Mouse (Mus musculus) c-Kit-positive CD71-positive TER-119-negative erythroid progenitor cells, embryonic 14.5 days (primary cell): ENCODE measurements around the gene Atpif1.
"Not testable (repeated sequence)": the region's sequence is repeated elsewhere in the genome, so short reads cannot be mapped to it uniquely, and the experiment has no call there.

Experiments
- DNase-seq: peaks from one replicate; pipeline ENCODE4 v3.0.0-alpha.2; 2013; ENCODE audit warnings: low read depth

The Atpif1 gene

DNA sequence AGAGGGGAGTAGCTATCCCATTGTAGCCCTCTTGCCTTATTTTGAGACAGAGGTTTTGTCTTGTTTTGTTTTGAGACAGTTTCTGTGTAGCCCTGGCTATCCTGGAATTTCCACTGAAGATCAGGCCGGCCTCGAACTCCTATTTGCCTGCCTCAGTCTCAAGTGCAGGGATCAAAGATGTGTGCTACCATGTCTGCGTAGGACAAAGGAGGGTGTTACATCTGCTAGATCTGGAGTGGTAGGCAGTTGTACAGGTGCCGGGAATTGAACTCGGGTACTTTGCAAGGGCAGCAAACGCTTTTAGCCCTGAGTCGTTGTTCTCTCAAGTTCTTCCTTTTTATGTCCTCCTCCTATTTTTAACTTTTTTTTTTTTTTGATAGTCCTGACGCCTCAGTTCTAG, 42.4 kb downstream of the Atpif1 start:
- no peak for DNase-seq

- no peak for DNase-seq
Measured at GRCm38 (mm10) chr4:132490273-132491010, 43.0 kb downstream of the Atpif1 start.

- DNase-seq: no peak
Measured at GRCm38 (mm10) chr4:132488976-132489375, 44.5 kb downstream of the Atpif1 start.

DNA sequence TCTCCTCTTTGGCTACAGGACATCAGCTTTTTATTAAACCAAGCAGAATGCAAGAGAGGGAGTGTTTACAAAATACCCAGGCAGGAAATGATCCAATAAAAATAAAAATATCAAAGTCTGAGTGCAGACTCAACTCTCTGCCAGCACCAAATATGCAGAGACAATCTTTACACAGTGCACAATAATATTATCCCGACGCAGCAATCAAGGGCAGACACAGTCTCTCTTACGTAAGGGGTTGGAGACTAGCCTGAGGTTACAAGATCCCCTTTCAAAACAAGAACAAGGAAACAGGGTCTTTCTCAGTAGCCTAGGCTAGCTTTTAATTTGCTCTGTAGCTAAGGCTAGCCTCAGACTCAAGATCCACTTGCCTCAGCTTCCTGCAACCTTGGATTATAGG, 44.9 kb downstream of the Atpif1 start:
- no peak for DNase-seq

DNA sequence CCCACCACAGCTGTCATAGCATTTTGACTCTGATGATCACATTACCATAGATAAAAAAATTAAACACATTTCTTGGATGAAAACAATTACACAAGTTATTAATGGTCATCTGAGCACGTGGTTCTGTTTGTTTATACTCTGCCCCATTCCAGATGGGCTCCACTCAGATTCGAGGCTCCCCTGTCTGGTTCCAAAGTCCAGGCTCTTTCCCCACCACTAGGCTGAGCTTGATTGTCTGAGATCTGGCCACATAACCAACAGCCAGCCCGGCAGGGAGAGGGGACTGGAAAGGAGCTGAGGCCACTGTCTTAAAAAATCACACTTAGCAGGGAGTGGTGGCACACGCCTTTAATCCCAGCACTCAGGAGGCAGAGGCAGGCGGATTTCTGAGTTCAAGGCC, 48.6 kb downstream of the Atpif1 start:
- no peak for DNase-seq

GRCm38 (mm10) chr4:132484231-132484630, 49.2 kb downstream of the Atpif1 start:
- DNase-seq: no peak

DNA sequence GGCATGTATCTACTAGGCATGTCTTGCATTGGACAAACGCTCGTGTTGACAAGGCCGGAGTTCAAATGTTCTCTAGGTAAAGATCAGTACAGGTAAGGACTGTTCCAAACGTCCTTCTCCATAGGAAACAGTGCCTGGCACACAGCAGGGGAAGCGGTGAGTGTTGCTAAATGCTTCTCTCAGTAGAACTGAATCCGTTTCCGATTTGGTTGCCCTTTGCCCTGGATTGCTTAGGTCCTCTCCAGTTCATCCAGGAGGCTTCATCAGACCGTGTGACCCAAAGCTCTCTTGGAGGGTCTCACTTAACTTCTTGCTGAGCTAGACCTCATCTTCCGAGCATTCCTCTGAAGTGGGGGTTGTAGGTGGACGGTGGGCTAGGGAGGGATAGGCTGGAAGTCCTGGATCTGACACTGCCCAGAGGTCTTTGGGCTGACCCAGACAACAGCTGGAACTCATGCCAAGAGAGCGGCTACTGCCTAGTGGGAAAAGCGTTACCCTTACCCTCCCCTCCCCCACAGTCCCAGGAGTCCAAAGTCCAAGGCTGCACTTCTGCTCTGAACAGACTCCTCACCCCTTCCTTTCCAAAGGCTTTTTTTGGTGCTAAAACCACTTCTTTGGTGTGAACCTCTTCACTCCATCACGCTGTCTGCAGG, 50.4 kb downstream of the Atpif1 start:
- DNase-seq: no peak

DNA sequence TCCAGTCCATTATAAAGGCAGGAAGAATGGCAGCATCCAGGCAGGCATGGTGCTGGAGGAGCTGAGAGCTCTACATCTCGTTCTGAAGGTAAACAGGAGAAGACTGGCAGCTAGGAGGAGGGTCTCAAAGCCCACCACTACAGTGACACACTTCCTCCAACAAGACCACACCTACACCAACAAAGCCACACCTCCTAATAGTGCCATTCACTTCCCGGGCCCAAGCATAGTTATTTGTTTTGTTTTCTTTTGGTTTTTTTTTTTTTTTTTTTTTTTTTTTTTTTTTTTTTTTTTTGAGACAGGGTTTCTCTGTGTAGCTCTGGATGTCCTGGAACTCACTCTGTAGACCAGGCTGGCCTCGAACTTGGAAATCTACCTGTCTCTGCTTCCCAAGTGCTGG, 51.4 kb downstream of the Atpif1 start:
- not testable (repeated sequence) for DNase-seq
